ENCODE assay signal across 9 mouse cellular contexts in the genomic region with DNA sequence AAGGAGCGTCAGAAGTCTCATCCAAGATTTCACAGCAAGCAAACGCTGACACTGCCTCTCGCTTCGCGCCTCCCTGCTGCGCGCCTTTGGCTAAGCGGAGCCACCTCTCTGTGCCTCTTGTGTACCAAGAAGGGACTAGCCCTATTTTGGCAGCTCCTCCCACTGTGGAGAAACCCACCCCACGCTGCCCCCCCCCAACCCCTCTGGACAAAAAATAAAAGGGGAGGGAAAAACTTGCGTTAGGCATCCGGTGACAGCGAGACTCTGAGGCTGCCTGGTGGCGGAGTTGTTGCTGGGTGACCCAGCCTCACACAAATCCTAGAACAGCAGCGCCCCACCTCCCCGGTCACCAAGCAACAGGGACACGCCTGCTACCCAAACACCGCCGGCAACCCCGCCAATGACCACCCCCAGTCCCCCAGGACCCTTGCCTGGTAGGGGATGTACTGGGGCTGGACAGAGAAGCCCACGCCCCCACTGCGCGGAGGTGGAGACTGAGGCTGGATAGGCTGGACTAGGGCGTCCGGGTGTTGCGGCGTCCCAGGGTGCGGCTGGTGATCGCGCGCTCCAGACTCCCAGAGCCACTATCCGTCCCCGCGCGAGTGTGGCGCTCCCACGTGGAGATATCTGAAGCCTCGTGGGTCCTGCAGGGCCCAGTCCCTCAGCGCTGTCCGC. TPM values are rescaled to one million over a fixed set of nuclear protein-coding genes. Genes with fewer than 3 reads are reported as not detected.
DNase-seq lines count a peak whose midpoint lies in the region; ATAC-seq lines count a peak whose summit lies in the region.
"Had no signal": no experiment of that assay in that cellular context is flagged by ENCODE, and none has a peak within 500 bp of the region (broad histone marks: within the 10 kb centered on the region; RNA-seq: fewer than 3 reads in every experiment).

No protein-coding gene starts in this region.

- no peaks in the 10 kb centered on the region; the same call in 1 of the 2 replicates for H3K4me1 ChIP-seq in embryonic facial prominence, embryonic 11.5 days (ENCODE audit: control insufficient read depth, insufficient read depth, low read length)
- H3K4me1 ChIP-seq in kidney, embryonic 16.5 days (ENCODE audit: insufficient read depth, low read length), result peaks cover 28% of the 10 kb centered on the region

- no peaks in the 10 kb centered on the region for H3K36me3 ChIP-seq in embryonic facial prominence, embryonic 11.5 days (replicated peaks; ENCODE audit: control insufficient read depth, insufficient read depth, low read depth, low read length)
- H3K36me3 ChIP-seq in kidney, embryonic 16.5 days (ENCODE audit: insufficient read depth, low read length), result no peaks in the 10 kb centered on the region

- H3K4me3 ChIP-seq in embryonic facial prominence, embryonic 11.5 days (ENCODE audit: low read depth, low read length), result peak overlapping the region; percentile 57
- H3K4me3 ChIP-seq in kidney, embryonic 16.5 days (ENCODE audit: low read length), result peak overlapping the region; percentile 67

- peak overlapping the region; percentile 50 for H3K9ac ChIP-seq in embryonic facial prominence, embryonic 11.5 days (replicated peaks; ENCODE audit: low read length)
- H3K9ac ChIP-seq in kidney, embryonic 16.5 days (replicated peaks; ENCODE audit: low read length), result peak overlapping the region; percentile 67

- ATAC-seq in embryonic facial prominence, embryonic 11.5 days (replicated peaks; ENCODE audit: insufficient number of reproducible peaks, low FRiP score, low TSS enrichment, low read depth), result peak; percentile 79
- peak; percentile 81 for ATAC-seq in kidney, embryonic 16.5 days (ENCODE audit: low FRiP score, low TSS enrichment)

- H3K9me3 ChIP-seq in embryonic facial prominence, embryonic 11.5 days (replicated peaks; ENCODE audit: control insufficient read depth, low read length), result no peaks in the 10 kb centered on the region
- no peaks in the 10 kb centered on the region for H3K9me3 ChIP-seq in kidney, embryonic 16.5 days (ENCODE audit: low read length)

- peak; percentile 72 to 77 for DNase-seq in CD8-positive naive resting alpha-beta T cell, adult 2 months (ENCODE audit: low read depth in 2 of 2, low spot score in 2 of 2)
- peak; percentile 78 for DNase-seq in NIH3T3 (ENCODE audit: low read depth)
- DNase-seq in embryonic facial prominence, embryonic 11.5 days (ENCODE audit: low spot score), result peak; percentile 72
- DNase-seq in heart, adult 8-10 months (ENCODE audit: low spot score), result peak; percentile 77
- peak; percentile 61 for DNase-seq in lung, postnatal 14 days
- peak; percentile 72 for DNase-seq in retina, embryonic 14.5 days (ENCODE audit: low spot score)
- no peak for DNase-seq in urinary bladder, adult 2 months (ENCODE audit: low spot score)

- H3K4me2 ChIP-seq in embryonic facial prominence, embryonic 11.5 days (ENCODE audit: low read depth, low read length), result peak overlapping the region; percentile 93
- peak overlapping the region; percentile 99 for H3K4me2 ChIP-seq in kidney, embryonic 16.5 days (replicated peaks; ENCODE audit: low read depth, low read length)

- under 1% methylated on average over 38 of the region's 39 CpGs for WGBS in embryonic facial prominence, embryonic 11.5 days
- WGBS in kidney, embryonic 16.5 days, result under 1% methylated on average over 36 of the region's 39 CpGs

- no peak overlapping the region for H3K27ac ChIP-seq in embryonic facial prominence, embryonic 11.5 days (replicated peaks; ENCODE audit: low read depth, low read length)
- peak overlapping the region; percentile 43; the same call in 1 of the 2 replicates for H3K27ac ChIP-seq in kidney, embryonic 16.5 days (ENCODE audit: low read length)

- H3K27me3 ChIP-seq in embryonic facial prominence, embryonic 11.5 days (ENCODE audit: control insufficient read depth, insufficient read depth, low read length), result no peaks in the 10 kb centered on the region
- H3K27me3 ChIP-seq in kidney, embryonic 16.5 days (ENCODE audit: insufficient read depth, low read length), result 0 out of 2 replicates have a peak, but pooled peaks cover 4% of the 10 kb centered on the region

RNA-seq across cellular contexts. Expression of a gene that starts 6.9 kb away (rescaled TPM):
- 5.2 and 6.2 TPM in 2 replicates for polyA plus RNA-seq in embryonic facial prominence, embryonic 11.5 days (2014; fragmentation: Nextera tagmentation; extraction: Ambion mirVana)
- total RNA-seq in heart, adult 8-10 months (2022), result 1 to 10 TPM; 3.1 to 4.4 (median 3.5) TPM
- polyA plus RNA-seq in kidney, embryonic 16.5 days (2015; fragmentation: Nextera tagmentation; extraction: Ambion mirVana), result 7.1 and 9.4 TPM in 2 replicates
- polyA plus RNA-seq in urinary bladder, adult 2 months (2012; rRNA removed), result 1.8 and 3.5 TPM in 2 replicates

RNA-seq across cellular contexts. Expression of a gene that starts 47.8 kb away (rescaled TPM):
- not detected in 2 replicates for polyA plus RNA-seq in embryonic facial prominence, embryonic 11.5 days (2014; fragmentation: Nextera tagmentation; extraction: Ambion mirVana)
- under 1 TPM in 2 of 4 experiments, not detected in 2; 0.34 to 0.37 TPM for total RNA-seq in heart, adult 8-10 months (2022)
- polyA plus RNA-seq in kidney, embryonic 16.5 days (2015; fragmentation: Nextera tagmentation; extraction: Ambion mirVana), result not detected in 2 replicates
- polyA plus RNA-seq in urinary bladder, adult 2 months (2012; rRNA removed), result 0.16 and 0.36 TPM in 2 replicates
- total RNA-seq: left cerebral cortex, adult 18-20 months had no signal

RNA-seq across cellular contexts. Expression of a gene that starts 54.1 kb away (rescaled TPM):
- polyA plus RNA-seq in embryonic facial prominence, embryonic 11.5 days (2014; fragmentation: Nextera tagmentation; extraction: Ambion mirVana), result not detected in 2 replicates
- total RNA-seq in heart, adult 8-10 months (2022), result 1 to 10 TPM in 2 of 4 experiments, under 1 TPM in 2; 0.60 to 4.5 (median 1.7) TPM
- polyA plus RNA-seq in kidney, embryonic 16.5 days (2015; fragmentation: Nextera tagmentation; extraction: Ambion mirVana), result not detected in 2 replicates
- 0.32 and 0.39 TPM in 2 replicates for polyA plus RNA-seq in urinary bladder, adult 2 months (2012; rRNA removed)
- total RNA-seq: left cerebral cortex, adult 18-20 months had no signal
